Mouse (Mus musculus) megakaryocyte, embryonic 14.5 days (primary cell): ENCODE measurements at regions not wholly inside any gene's neighbourhood (a gene's known extent, or its start where the extent isn't known, plus 50 kb on each side); places are given as distances from the start of the nearest gene placed in this dataset.
A peak's percentile ranks its signal among the peaks of the same experiment; 100 is the strongest.
"Not testable (repeated sequence)": the region's sequence is repeated elsewhere in the genome, so short reads cannot be mapped to it uniquely, and the experiment has no call there.

Source experiments
- H3K27me3 ChIP-seq: replicated peaks from 2 replicates; pipeline ENCODE3; 2012; ENCODE audit warnings: inconsistent platforms
- H3K36me3 ChIP-seq: replicated peaks from 2 replicates; pipeline ENCODE3; 2012; ENCODE audit warnings: low read length, inconsistent platforms, mixed read lengths
- H3K4me1 ChIP-seq: 2 replicates; pipeline ENCODE4 v1.6.1; 2012; ENCODE audit warnings: inconsistent platforms
- H3K4me3 ChIP-seq: replicated peaks from 2 replicates; pipeline ENCODE3; 2012; ENCODE audit warnings: moderate library complexity, mild to moderate bottlenecking, inconsistent platforms
- H3K9me3 ChIP-seq: 2 replicates; pipeline ENCODE4 v1.6.1; 2012; ENCODE audit warnings: inconsistent platforms

DNA sequence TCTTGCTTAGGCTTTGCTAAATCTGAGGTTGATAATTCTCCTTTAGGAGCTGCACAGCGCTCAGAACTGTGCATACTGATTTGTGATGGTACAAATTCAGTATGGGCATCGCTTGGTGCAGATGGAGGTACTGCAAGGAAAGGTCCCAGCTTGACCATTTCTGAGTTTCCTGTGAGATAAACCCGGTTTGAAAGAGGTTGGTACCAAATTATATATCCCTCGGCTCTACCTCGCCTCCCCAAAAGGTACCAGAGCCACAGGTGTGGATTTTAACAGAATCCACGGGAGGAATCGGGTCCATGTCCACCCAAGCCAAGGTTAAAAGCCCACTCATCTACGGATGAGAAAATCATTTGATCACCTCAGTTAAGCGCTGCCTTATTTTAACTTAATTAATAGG is 172.5 kb upstream of the Zfp808 start:
- H3K4me1 ChIP-seq, H3K9me3 ChIP-seq, H3K27me3 ChIP-seq, H3K36me3 ChIP-seq, H3K4me3 ChIP-seq: not testable (repeated sequence)

DNA sequence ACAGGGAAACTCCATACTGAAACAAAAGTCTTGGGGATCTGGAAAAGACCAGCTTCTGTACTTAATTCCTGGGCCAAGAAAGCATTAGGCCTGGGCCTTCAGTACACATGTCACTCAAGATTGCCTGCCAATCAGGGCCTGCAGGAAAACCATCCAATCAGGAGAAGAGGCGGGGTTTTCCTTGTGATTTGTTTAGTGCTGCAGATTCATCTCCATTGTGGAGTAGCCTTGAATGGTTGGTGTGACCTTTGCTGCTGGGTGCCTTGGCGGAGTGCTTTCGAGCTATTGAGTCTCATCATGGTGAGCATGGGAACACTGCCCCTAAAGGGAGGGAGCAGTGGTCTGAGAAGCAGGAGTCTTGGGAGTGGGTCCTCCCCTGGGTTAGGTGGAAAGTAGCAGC is 150.8 kb upstream of the Zfp808 start:
- not testable (repeated sequence) for H3K9me3 ChIP-seq, H3K36me3 ChIP-seq, H3K27me3 ChIP-seq, H3K4me3 ChIP-seq, H3K4me1 ChIP-seq

DNA sequence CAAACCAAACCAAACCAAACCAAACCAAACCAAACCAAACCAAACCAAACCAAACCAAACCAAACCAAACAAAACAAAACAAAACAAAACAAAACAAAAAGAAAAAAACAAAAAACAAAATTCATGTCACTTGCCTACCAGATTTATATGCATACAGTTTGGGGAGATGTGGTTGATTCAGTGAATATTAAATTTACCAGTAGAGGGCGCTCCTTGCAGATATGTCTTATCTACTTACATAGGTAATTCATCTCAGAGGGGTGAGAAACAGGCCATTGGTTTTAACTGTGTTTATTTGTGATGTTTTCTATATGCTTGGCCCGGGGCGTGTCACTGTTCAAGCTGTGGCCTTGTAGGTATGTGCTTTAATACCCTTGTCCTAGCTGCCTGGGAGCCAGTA is 133.2 kb upstream of the Zfp808 start:
- not testable (repeated sequence) for H3K4me1 ChIP-seq, H3K36me3 ChIP-seq, H3K4me3 ChIP-seq, H3K9me3 ChIP-seq, H3K27me3 ChIP-seq

GRCm38 (mm10) chr13:61998803-61999202 is 130.9 kb upstream of the Zfp808 start:
- H3K4me3 ChIP-seq, H3K27me3 ChIP-seq, H3K9me3 ChIP-seq, H3K4me1 ChIP-seq, H3K36me3 ChIP-seq: not testable (repeated sequence)

DNA sequence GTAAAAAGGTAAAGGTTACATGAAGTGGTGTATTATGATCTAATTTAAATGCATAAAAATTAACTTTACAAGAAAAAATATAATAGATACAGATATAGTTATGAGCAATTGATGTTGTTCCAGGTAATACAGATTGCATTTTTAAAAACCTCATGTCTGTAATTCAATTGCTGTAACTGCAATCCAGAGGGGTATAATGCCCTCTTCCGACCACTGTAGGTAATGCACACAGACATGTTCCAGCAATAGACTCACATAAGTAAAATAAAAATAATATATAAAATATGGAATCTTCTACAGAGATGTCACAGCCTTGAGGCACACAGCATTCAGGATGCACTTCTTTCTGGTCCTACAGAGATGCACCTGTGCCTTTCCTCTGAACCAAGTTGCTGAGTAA is 122.4 kb upstream of the Zfp808 start:
- H3K27me3 ChIP-seq, H3K4me1 ChIP-seq, H3K36me3 ChIP-seq, H3K9me3 ChIP-seq, H3K4me3 ChIP-seq: not testable (repeated sequence)

- H3K27me3 ChIP-seq, H3K36me3 ChIP-seq, H3K9me3 ChIP-seq, H3K4me1 ChIP-seq: not testable (repeated sequence)
- H3K4me3 ChIP-seq, result peak overlapping the region; percentile 92
Observed at GRCm38 (mm10) chr13:62015424-62016167, 114.1 kb upstream of the Zfp808 start.

- peak overlapping the region; percentile 92 for H3K4me3 ChIP-seq
- H3K36me3 ChIP-seq, H3K4me1 ChIP-seq, H3K27me3 ChIP-seq, H3K9me3 ChIP-seq: not testable (repeated sequence)
Observed at GRCm38 (mm10) chr13:62016168-62016502, 113.6 kb upstream of the Zfp808 start.

DNA sequence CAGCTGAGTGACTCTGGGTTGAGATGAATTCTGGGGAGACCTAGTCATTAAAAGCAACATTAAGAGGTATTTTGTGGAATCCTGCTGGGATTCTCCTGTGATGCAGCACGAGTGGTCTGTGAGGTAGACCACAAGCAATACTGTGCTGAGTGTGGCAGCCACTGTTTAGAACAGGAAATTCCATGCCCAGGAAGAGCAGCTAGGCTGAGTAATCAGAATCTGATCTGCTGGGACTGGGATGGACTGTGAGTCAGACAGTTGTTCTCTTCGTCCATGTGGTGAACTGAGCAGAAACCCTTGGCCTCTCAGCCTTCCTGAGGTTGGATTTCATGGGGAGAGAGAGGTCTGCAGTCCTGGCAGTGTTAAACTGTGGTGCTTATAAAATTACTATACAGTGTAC is 92.0 kb upstream of the Zfp808 start:
- H3K27me3 ChIP-seq, H3K36me3 ChIP-seq, H3K4me1 ChIP-seq, H3K4me3 ChIP-seq: not testable (repeated sequence)
- H3K9me3 ChIP-seq, result peaks cover 17% of the 10 kb centered on the region

- not testable (repeated sequence) for H3K27me3 ChIP-seq, H3K4me3 ChIP-seq, H3K4me1 ChIP-seq, H3K36me3 ChIP-seq
- peaks cover 20% of the 10 kb centered on the region for H3K9me3 ChIP-seq
Observed at GRCm38 (mm10) chr13:62077951-62078671, 51.6 kb upstream of the Zfp808 start.

DNA sequence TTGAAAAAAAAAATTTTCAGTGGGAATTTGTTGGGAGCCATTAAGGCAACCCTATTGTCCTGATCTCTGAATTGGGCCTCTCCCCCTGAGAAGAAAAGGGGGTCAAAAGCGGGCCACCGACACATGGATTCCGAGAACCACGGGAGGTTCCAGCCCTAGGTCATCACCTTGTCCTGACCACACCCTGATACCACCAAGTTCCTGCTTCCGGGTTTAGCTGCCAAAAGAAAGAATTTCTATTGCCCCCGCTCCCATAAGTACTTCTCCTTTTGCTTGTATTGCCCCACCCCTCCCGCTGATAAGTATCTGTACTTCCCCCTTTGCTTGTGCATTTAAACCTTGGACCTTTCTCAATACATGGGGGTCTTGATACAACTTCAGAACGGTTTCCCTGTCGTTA is 50.8 kb upstream of the Zfp808 start:
- peaks cover 20% of the 10 kb centered on the region for H3K9me3 ChIP-seq
- not testable (repeated sequence) for H3K4me1 ChIP-seq, H3K4me3 ChIP-seq, H3K36me3 ChIP-seq, H3K27me3 ChIP-seq
